Mouse (Mus musculus) ES-E14 (cell line): ENCODE measurements at regions not wholly inside any gene's neighbourhood (a gene's known extent, or its start where the extent isn't known, plus 50 kb on each side); places are given as distances from the start of the nearest gene placed in this dataset.

Experiments used
- CHD2 ChIP-seq: IDR thresholded peaks from 2 replicates; pipeline ENCODE4 v1.6.1; 2014; ENCODE audit warnings: mild to moderate bottlenecking, low read depth, low read length, inconsistent platforms
- HCFC1 ChIP-seq: IDR thresholded peaks from 2 replicates; pipeline ENCODE4 v1.6.1; 2012; ENCODE audit warnings: low read length, inconsistent platforms, borderline replicate concordance; ENCODE audit not compliant: insufficient read depth
- MAFK ChIP-seq: IDR thresholded peaks from 2 replicates; pipeline ENCODE4 v1.6.1; 2014; ENCODE audit warnings: mild to moderate bottlenecking, low read depth, low read length, inconsistent platforms; ENCODE audit not compliant: insufficient read depth
- ZC3H11A ChIP-seq: IDR thresholded peaks from 2 replicates; pipeline ENCODE4 v1.6.1; 2012; ENCODE audit warnings: low read depth, mild to moderate bottlenecking, inconsistent platforms, low read length, borderline replicate concordance
- ZNF384 ChIP-seq: IDR thresholded peaks from 2 replicates; pipeline ENCODE4 v1.6.1; 2012; ENCODE audit warnings: low read depth, low read length, inconsistent platforms

GRCm38 (mm10) chr16:55471396-55471795 lies 173.6 kb upstream of the Zpld1 start:
- no peak for TF ChIP-seq ZC3H11A
- TF ChIP-seq HCFC1: no peak
- TF ChIP-seq MAFK: no peak
- no peak for TF ChIP-seq CHD2
- TF ChIP-seq ZNF384: no peak
